Mouse (Mus musculus) bone marrow macrophage, adult 2 months (primary cell): ENCODE data around the gene Apob.

Experiments
- CTCF ChIP-seq: IDR thresholded peaks from 2 replicates; pipeline ENCODE4 v1.5.1; 2012; ENCODE audit warnings: low read depth, mild to moderate bottlenecking, low read length, moderate library complexity
- POLR2A ChIP-seq: IDR thresholded peaks from 2 replicates; pipeline ENCODE4 v1.6.1; 2012; ENCODE audit warnings: mild to moderate bottlenecking, low read depth, low read length, borderline replicate concordance

GRCm38 (mm10) chr12:7970301-7970700, 7.1 kb upstream of the Apob start:
- no peak for TF ChIP-seq CTCF
- no peak for TF ChIP-seq POLR2A
